Mouse (Mus musculus) gastrocnemius, adult 2 months (tissue): Measurements from ENCODE around the gene Spred3. TPM values are rescaled to one million over a fixed set of nuclear protein-coding genes. Genes with fewer than 3 reads are reported as not detected.

Experiments
- DNase-seq: peaks from one replicate; pipeline ENCODE4 v3.0.0; 2022
- H3K27ac ChIP-seq: fragments of 200-600 bp; 2 replicates; pipeline ENCODE4 v1.8.1; 2022; ENCODE audit warnings: mild to moderate bottlenecking
- H3K4me3 ChIP-seq: fragments of 200-600 bp; 2 replicates; pipeline ENCODE4 v1.8.1; 2022; ENCODE audit warnings: mild to moderate bottlenecking, moderate library complexity
- CTCF ChIP-seq: fragments of 200-600 bp; IDR thresholded peaks from 2 replicates; pipeline ENCODE4 v1.8.1; 2022; ENCODE audit warnings: antibody characterized with exemption, mild to moderate bottlenecking, moderate library complexity
- intact Hi-C: fragments of 180-260 bp; cut with DNase I; formaldehyde crosslinking; loops from one replicate; pipeline ENCODE4 v1.15.1; 2025
- total RNA-seq, 2 experiments: library from RNA; stranded (reverse); gene quantifications; 2 replicates each; pipeline ENCODE4 v1.2.3; 2021

Gene Spred3
- total RNA-seq, 2 experiments from 2014 or later = 1.0 to 1.6 TPM

DNA sequence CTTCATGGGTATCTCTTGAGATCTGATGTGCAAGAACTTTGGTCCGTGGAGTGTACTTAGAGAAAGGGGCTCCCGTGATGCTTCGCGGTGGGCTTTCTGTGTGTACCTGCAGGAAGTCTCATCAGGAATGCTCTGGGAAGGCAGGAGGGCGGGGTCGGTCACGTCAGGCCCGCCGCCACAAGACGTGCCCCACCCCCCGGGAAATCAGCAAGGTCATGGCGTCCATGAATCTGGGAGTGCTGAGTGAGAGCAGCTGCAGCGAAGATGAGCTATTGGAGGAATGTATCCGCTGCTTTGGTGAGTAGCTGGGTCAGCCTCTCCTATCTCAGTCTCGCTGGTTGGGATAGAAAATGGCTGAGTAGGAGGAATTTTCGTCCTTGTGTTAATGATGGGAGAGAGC is 32.8 kb downstream of the Spred3 start:
- intact Hi-C loops = no loop called here
- no peak for DNase-seq
- TF ChIP-seq CTCF = no peak
- no peak overlapping the region for H3K4me3 ChIP-seq
- H3K27ac ChIP-seq = no peak overlapping the region

DNA sequence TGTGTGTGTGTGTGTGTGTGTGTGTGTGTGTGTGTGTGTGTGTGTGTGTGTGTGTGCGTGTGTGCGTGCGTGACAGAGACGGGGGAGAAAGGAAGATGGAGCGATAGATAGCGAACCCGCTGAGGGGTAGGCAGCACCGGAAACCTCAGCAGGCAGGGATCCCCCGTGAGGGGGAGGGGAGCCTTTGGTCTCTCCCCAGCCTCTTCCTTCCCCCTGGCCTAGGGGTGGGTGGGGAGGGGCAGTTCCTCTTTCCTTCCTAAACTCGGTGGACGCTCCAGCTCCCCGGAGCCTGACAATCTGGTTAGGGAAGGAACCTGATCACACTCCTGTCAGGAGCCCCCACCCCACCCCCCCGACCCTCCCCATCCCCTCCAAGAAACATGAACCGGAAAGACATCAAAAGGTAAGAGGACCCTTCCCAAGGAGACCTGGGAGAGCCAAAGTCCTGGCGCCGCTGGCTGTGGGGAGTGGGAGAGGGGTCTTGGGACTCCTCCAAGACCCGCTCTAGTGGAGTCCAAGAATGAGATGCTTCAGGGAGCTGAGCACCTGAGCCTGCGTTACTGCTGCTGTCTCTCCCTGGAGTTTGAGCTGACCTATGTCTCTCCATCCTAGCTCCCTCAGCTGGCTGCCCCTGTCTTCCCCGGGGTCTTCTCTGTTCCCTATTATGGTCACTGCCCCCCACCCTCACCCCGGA is 35.4 kb downstream of the Spred3 start, which contains the start of gene Rasgrp4:
TSS of gene Rasgrp4 (plus strand) at position 159 of the 694 bp plus-strand sequence.
- DNase-seq = no peak
- intact Hi-C loops = no loop called here
- H3K4me3 ChIP-seq = peak within 1 kb of the TSS; percentile 55
- no peak for TF ChIP-seq CTCF
- H3K27ac ChIP-seq = peak within 1 kb of the TSS; percentile 56; the same call in 1 of the 2 replicates

DNA sequence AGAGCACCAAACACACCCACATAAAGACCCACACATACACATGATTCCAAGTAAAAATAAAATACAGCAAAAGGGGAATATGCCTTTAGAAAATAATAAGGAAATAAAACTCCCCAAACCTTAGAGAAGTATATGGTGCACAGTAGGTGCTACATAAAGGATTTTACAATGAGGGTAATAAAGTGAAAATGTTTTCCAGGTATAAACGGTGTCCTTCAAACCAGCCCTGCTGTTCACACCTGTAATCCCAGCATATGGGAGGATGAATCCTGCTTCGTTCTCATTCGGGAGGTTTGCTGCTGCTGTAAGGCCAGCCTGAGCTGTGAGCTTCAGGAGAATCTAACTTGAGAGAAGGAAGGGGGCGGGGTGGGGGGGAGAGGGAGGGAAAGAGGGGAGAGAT is 36.0 kb downstream of the Spred3 start:
- no peak overlapping the region for H3K27ac ChIP-seq
- intact Hi-C loops = no loop called here
- no peak overlapping the region for H3K4me3 ChIP-seq
- no peak for DNase-seq
- TF ChIP-seq CTCF = no peak

DNA sequence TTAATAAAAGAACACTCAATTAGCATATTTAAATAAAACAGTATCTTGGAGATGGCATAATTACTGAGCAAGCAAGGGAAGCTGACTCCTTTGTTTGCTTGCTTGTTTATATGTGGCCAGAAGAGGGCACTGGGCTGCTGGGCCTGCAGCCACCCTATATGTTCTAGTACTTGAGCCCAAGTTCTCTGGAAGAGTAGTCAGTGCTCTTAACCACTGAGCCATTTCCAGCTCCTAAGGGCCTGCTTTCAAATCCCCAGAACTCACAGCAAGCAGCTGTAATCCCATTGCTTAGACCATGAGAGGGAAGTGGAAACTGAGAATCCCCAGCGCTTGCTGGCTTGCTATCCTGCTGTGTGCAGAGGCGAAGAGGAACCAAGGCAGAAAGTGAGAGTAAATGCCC is 41.5 kb downstream of the Spred3 start:
- no peak overlapping the region for H3K27ac ChIP-seq
- DNase-seq = no peak
- H3K4me3 ChIP-seq = no peak overlapping the region
- intact Hi-C loops = no loop called here
- TF ChIP-seq CTCF = peak; percentile 64

DNA sequence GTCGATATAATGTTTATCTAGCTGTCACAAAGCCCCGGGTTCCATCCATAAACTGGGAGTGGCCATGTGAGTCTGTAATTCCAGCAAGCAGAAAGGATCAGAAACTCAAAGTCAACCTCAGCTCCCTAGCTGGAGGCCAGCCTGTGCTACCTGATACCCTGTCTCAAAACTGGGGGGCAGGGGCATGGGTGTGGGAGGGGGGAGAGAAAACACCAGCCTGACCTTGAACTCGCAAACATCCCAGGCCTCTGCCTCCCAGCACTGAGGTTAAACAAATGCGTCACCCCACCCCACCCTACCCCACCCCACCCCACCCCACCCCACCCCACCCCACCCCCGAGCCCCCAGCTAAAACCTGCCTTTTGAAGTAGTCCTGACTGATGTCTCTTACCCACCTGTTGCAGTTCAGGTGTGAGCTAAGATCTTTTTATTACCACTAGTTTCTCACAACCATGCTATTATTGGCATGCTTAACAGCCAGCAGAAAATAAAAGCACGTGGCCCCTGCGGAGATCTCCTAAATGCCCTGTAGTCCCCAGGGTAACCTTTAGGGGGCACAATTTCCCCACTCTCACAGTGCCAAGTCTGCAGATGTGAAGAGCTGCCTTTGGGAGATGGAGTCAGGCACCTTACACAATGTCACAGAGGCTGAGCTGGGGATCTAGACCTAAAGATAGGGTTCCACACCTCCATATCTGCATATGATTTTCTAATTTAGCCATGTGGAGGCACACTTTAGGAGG is 43.9 kb downstream of the Spred3 start:
- H3K4me3 ChIP-seq = peak overlapping the region; percentile 87; the same call in 1 of the 2 replicates
- TF ChIP-seq CTCF = peak; percentile 84
- peak; percentile 81 for DNase-seq
- peak overlapping the region; percentile 97 for H3K27ac ChIP-seq
- intact Hi-C loops = no loop called here

DNA sequence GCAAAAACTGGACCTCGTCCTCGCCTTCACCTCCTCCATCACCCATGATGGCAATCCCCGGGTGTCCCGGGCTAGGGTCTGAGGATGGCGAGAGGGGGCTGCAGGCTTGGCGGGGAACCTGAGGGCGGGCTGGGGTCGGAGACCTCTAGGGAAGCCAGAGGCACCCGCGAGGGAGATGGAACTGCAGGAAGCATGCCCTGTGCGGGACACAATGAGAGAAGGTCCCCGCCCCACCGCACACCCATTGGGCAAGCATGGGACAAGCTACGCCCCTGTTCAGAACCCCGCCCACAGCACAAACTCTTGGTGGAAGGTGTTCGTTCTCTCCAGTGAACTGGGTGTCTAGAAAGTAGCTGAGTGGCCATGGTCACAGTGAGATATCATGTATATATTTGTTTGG is 45.2 kb downstream of the Spred3 start, which contains the start of gene Ryr1:
TSS of gene Ryr1 (minus strand) at position 210 of the 400 bp plus-strand sequence.
- Histone ChIP-seq H3K27ac (peak within 1 kb of the TSS; percentile 97), H3K4me3 (peak within 1 kb of the TSS; percentile 87)
- intact Hi-C loops = loop anchor here (2.0 kb wide), 1 partner anchor 54 kb away; no protein-coding TSS in a partner anchor
- DNase-seq = peak; percentile 93
- TF ChIP-seq CTCF = no peak

DNA sequence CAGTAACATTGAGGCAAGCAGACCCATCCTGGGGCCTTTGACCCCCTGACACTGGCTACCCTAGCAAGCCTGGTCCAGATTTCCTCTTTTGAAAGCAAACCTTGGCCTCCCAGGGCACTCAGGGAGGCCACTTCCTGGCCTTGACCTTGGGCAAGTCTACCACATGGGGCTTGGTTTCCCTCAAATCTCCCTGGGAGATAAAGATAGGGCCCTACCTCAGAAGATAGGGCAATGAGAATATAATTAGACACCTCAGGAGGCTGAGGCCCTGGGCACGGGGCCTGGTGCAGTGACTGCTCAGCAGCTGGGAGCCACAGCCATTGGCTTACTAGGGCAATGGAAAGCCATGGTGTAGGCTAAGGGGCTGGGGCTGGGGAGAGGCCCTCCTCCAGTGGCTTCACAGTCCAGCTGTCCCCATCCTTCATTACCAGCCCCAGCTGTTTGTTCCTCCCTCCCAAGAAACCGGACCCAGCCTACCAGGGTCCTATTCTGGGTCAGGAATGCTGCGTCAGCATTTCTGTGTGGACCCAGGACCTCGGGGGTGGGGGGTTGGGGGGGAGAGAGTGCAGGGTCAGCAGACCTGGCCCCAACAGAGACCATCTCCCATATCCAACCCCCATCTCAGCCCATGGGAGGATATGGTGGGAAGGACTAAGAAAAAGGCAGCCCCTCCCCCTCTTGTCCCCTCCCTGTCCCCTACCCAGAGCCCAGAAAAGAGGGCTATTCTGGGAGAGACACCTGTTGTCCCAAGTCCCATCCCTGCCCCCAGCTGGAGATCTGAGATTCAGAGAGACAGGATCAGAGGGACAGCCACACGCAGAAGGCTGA is 46.5 kb downstream of the Spred3 start:
- peak; percentile 93 for DNase-seq
- no peak for TF ChIP-seq CTCF
- Histone ChIP-seq H3K4me3 (peak overlapping the region; percentile 87), H3K27ac (peak overlapping the region; percentile 97)
- intact Hi-C loops = loop anchor here (2.0 kb wide), 1 partner anchor 55 kb away; no protein-coding TSS in a partner anchor

DNA sequence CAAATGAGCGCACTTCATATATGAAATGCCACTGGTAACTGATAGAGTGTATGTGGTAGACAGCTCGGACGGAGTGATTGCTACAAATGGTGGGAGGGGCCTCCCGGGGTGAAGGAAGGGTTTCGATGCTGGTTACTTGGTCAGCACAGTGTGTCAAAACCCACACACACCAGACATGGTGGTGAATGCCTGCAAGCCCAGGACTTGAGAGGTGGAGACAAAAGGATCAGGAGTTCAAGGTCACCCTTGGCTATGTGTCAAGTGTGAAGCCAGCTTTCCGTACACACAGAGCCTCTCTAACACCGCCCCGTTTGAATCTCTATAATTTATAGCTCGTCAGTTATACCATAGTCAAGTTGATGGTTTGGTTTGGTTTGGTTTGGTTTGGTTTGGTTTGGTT is 47.4 kb downstream of the Spred3 start:
- intact Hi-C loops = no loop called here
- H3K27ac ChIP-seq = peak overlapping the region; percentile 97
- H3K4me3 ChIP-seq = peak overlapping the region; percentile 72
- no peak for DNase-seq
- no peak for TF ChIP-seq CTCF

DNA sequence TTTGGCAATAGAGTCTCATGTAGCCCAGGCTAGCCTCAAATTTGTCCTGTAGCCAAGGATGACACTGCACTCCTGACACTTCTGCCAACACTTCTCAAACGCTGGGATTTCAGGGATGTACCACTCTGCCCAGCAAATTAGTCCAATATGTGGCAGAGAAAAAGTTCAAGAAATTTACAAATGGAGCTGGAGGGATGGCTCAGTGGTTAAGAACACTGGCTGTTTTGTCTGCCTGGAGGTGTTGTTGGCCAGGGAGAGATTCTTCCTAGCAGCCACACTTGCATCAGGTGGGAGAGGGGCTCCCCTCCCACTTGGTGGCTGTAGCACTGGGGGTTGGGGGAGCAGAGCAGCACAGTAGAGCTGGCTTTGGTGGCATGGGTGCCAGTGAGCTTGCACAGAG is 50.7 kb downstream of the Spred3 start:
- intact Hi-C loops = no loop called here
- peak; percentile 38 for DNase-seq
- H3K27ac ChIP-seq = peak overlapping the region; percentile 97
- TF ChIP-seq CTCF = no peak
- peak overlapping the region; percentile 72 for H3K4me3 ChIP-seq

DNA sequence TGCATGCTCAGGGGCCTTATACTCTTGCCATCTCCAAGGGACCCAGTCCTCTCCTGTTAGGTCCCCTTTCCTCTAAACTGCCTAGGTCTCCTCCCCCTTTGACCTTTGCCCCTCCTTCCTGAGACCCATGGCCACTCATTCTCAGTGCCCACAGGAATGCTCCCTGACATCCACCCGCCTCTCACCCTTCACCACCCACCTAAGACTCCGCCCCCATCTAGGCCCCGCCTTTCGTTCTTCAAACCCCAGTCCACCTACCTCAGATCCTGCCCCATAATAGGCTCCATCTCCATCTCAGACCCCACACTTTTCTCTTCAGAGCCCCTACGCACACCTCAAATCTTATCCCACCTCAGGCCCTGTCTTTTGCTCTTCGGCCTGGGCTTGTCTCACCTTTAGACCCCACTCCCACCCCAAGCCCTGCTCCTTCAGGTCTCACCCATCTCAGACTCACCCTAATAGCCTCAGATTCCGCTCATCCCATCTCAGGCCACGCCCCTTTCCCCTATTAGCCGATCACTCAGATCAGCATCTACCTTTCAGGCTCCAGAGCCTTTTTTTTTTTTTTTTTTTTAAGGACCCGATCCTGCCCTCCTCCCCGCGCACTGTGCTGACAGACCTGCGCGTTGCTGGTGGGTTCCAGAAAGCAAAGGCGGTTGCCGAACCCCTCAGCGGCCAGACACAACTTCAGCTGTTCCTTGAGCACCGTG is 51.9 kb downstream of the Spred3 start:
- intact Hi-C loops = no loop called here
- TF ChIP-seq CTCF = no peak
- Histone ChIP-seq H3K27ac (peak overlapping the region; percentile 97), H3K4me3 (peak overlapping the region; percentile 72)
- DNase-seq = peak; percentile 42

DNA sequence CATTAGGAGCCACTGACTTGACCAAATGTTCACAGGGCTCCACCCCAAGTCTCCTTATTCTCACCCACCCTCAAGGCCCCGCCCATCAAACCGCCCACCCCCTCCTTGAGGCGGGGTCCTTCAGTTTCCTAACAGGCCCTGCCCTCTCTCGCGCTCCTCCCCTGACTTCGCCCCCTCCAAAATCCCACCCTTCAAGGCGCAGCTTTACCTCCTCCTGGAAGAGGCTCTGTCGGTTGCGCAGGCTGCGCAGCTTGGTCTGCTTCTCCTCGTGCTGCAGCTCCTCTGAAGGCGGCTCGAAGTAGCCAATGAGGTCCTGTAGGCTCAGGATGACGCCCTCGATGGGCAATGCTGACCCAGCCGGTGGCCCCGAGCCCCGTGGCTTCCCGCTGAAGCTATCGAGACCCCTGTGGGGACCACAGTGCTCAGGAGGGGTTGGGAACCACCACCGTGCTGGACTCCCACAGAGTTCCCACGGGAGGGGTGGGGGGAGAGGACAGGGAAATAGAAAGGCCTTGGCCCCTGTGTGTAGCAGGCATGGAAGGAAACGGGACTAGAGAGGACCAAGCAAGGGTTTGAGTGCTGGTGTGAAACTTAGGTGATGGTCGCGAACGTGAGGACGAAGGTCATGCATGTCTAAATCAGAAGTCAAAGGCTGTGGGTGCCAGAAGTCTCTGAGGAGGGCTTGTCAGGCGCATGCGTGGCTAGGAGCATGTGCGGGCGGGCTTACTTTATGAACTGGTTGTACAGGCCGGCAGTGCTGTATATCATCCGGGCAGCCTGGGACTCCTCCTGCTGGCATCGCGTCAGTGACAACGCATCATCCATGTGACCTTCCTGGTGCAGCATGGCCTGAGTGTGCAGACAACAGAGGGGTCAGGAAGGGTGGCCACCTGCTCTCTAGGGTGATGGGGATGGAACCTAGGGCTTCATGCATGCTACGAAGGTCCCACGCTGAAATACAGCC is 60.9 kb downstream of the Spred3 start:
- intact Hi-C loops = no loop called here
- peak; percentile 73 for DNase-seq
- Histone ChIP-seq H3K27ac (peak overlapping the region; percentile 72), H3K4me3 (peak overlapping the region; percentile 50)
- TF ChIP-seq CTCF = no peak

Other genes with a start within 250 kb of the Spred3 start
- gene Actn4, start 208.1 kb downstream of the Spred3 start, total RNA-seq = 10 to 100 TPM; 27.1 to 40.2 TPM
- 100 to 1,000 TPM; 122 to 141 TPM for gene Eif3k, start 188.5 kb downstream of the Spred3 start, total RNA-seq
- under 1 TPM; 0.25 to 0.33 TPM for gene Map4k1, start 188.4 kb downstream of the Spred3 start, total RNA-seq
- gene Ryr1, start 45.2 kb downstream of the Spred3 start, total RNA-seq = 1,000 to 10,000 TPM; 1,499 to 2,077 TPM
- gene Rasgrp4, start 35.6 kb downstream of the Spred3 start, total RNA-seq = under 1 TPM; 0.61 to 0.84 TPM
- gene Fam98c, start 14.2 kb downstream of the Spred3 start, total RNA-seq = 10 to 100 TPM; 10.2 to 11.5 TPM
- gene Ggn, start 201 bp downstream of the Spred3 start, total RNA-seq = under 1 TPM; 0.14 to 0.20 TPM
- 100 to 1,000 TPM; 142 to 228 TPM for gene Psmd8, start 10.3 kb upstream of the Spred3 start, total RNA-seq
- under 1 TPM; 0.08 to 0.23 TPM for gene Catsperg1, start 43.6 kb upstream of the Spred3 start, total RNA-seq
- gene Kcnk6, start 62.1 kb upstream of the Spred3 start, total RNA-seq = 1 to 10 TPM in 1 of 2 experiments, under 1 TPM in 1; 0.61 to 1.4 TPM
- gene Yif1b, start 67.9 kb upstream of the Spred3 start, total RNA-seq = 10 to 100 TPM; 35.9 to 46.6 TPM
- under 1 TPM; 0.64 to 0.81 TPM for gene 2200002D01Rik, start 78.1 kb upstream of the Spred3 start, total RNA-seq
- gene Spint2, start 111.5 kb upstream of the Spred3 start, total RNA-seq = 1 to 10 TPM; 4.7 to 6.0 TPM
- 1 to 10 TPM; 3.8 to 4.5 TPM for gene Ppp1r14a, start 118.9 kb upstream of the Spred3 start, total RNA-seq
- 1 to 10 TPM in 1 of 2 experiments, under 1 TPM in 1; 0.86 to 2.6 TPM for gene Dpf1, start 133.5 kb upstream of the Spred3 start, total RNA-seq